Mouse (Mus musculus) induced T-regulatory cell, adult 2 months (primary cell): ENCODE measurements around the gene Fh1.

Source experiments
- DNase-seq: peaks from one replicate; pipeline ENCODE4 v3.0.0-alpha.2; 2012; ENCODE audit warnings: low read depth

The Fh1 gene

GRCm38 (mm10) chr1:175619814-175620431, 5.5 kb downstream of the Fh1 start, which contains the start of gene Kmo:
Gene Kmo, plus strand, starts transcription at chr1:175620381.
- DNase-seq, result no peak

- DNase-seq, result no peak
These were observed 10.4 kb downstream of the Fh1 start for GRCm38 (mm10) chr1:175614992-175615391.

GRCm38 (mm10) chr1:175608708-175609107, 16.7 kb downstream of the Fh1 start:
- no peak for DNase-seq

- no peak for DNase-seq
These were observed 17.4 kb downstream of the Fh1 start for GRCm38 (mm10) chr1:175607838-175608585.

- no peak for DNase-seq
These were observed 18.1 kb downstream of the Fh1 start for GRCm38 (mm10) chr1:175607308-175607707.

- DNase-seq, result no peak
These were observed 22.0 kb downstream of the Fh1 start for GRCm38 (mm10) chr1:175603390-175603789.

GRCm38 (mm10) chr1:175602231-175602630, 23.2 kb downstream of the Fh1 start:
- peak; percentile 20 for DNase-seq

GRCm38 (mm10) chr1:175592832-175593231, 32.6 kb downstream of the Fh1 start:
- DNase-seq, result no peak

GRCm38 (mm10) chr1:175586656-175587055, 38.8 kb downstream of the Fh1 start:
- DNase-seq, result no peak

GRCm38 (mm10) chr1:175585267-175585666, 40.2 kb downstream of the Fh1 start:
- no peak for DNase-seq

GRCm38 (mm10) chr1:175582799-175583198, 42.6 kb downstream of the Fh1 start:
- no peak for DNase-seq

GRCm38 (mm10) chr1:175580346-175580745, 45.1 kb downstream of the Fh1 start:
- no peak for DNase-seq

GRCm38 (mm10) chr1:175579598-175580235, 45.7 kb downstream of the Fh1 start:
- DNase-seq, result no peak

- DNase-seq, result no peak
These were observed 46.9 kb downstream of the Fh1 start for GRCm38 (mm10) chr1:175578425-175579096.

GRCm38 (mm10) chr1:175574129-175574528, 51.3 kb downstream of the Fh1 start:
- no peak for DNase-seq

GRCm38 (mm10) chr1:175565579-175566103, 59.8 kb downstream of the Fh1 start:
- no peak for DNase-seq

GRCm38 (mm10) chr1:175564321-175564720, 61.1 kb downstream of the Fh1 start:
- peak; percentile 11 for DNase-seq

- no peak for DNase-seq
These were observed 63.1 kb downstream of the Fh1 start for GRCm38 (mm10) chr1:175562379-175562778.

- no peak for DNase-seq
These were observed 63.6 kb downstream of the Fh1 start for GRCm38 (mm10) chr1:175561806-175562205.

- no peak for DNase-seq
These were observed 70.8 kb downstream of the Fh1 start for GRCm38 (mm10) chr1:175554641-175555040.

GRCm38 (mm10) chr1:175552474-175552873, 73.0 kb downstream of the Fh1 start:
- DNase-seq, result no peak

GRCm38 (mm10) chr1:175550586-175550985, 74.8 kb downstream of the Fh1 start:
- no peak for DNase-seq
